Mouse (Mus musculus): ENCODE results near the gene Dhx34.

- TF ChIP-seq CTCF (IDR thresholded peaks at IDR 0.05; ENCODE audit: low read depth) = no peak
- no peak for TF ChIP-seq EP300 (IDR thresholded peaks at IDR 0.05; ENCODE audit: low read depth)
Observed at GRCm38 (mm10) chr7:16229869-16230268, 8.0 kb upstream of the Dhx34 start.
